8 mouse cellular contexts compared by ENCODE assay signal in the genomic region with DNA sequence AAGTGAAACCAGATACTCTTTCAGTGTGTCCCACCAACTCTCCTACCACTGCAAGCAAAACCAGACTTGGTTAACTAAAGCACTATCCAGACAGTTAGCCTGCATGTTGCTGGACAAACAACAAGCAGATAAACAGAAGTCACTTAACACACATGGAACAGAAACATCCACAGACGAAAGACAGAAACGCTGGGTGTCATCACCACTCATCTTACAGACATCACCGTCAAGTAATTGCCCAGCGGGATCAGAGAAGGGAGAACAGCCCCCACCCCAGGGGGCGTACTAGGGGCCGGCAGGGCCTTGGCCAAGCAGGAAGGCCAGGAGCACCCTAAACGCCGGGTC. TPM values are rescaled to one million over a fixed set of nuclear protein-coding genes. Genes with fewer than 3 reads are reported as not detected.
DNase-seq lines count a peak whose midpoint lies in the region; ATAC-seq and TF ChIP-seq lines count a peak whose summit lies in the region.

No protein-coding gene starts in this region.

- WGBS in hindbrain, postnatal 0 days, result 0% methylated on average over 8 of the region's 8 CpGs
- under 1% methylated on average over 8 of the region's 8 CpGs for WGBS in neural tube, embryonic 12.5 days

- H3K4me1 ChIP-seq in cortical plate, adult 2 months (ENCODE audit: control insufficient read depth, insufficient read depth, low read length), result peaks cover 5% of the 10 kb centered on the region; the same call in 1 of the 2 replicates
- peaks cover 9% of the 10 kb centered on the region for H3K4me1 ChIP-seq in hindbrain, postnatal 0 days (ENCODE audit: insufficient read depth, low read length)
- peaks cover 14% of the 10 kb centered on the region for H3K4me1 ChIP-seq in neural tube, embryonic 12.5 days

- H3K9me3 ChIP-seq in hindbrain, postnatal 0 days (ENCODE audit: low read length), result no peaks in the 10 kb centered on the region
- H3K9me3 ChIP-seq in neural tube, embryonic 12.5 days, result peaks cover 5% of the 10 kb centered on the region

- ATAC-seq in hindbrain, postnatal 0 days, result no peak
- no peak for ATAC-seq in neural tube, embryonic 12.5 days (ENCODE audit: low FRiP score, low read depth)
- no peak for ATAC-seq in CD4-positive, CD25-positive, alpha-beta regulatory T cell, adult 4 months

- peaks cover 15% of the 10 kb centered on the region; the same call in 1 of the 2 replicates for H3K36me3 ChIP-seq in hindbrain, postnatal 0 days (ENCODE audit: insufficient read depth, low read length)
- peaks cover 24% of the 10 kb centered on the region for H3K36me3 ChIP-seq in neural tube, embryonic 12.5 days

- H3K4me2 ChIP-seq in hindbrain, postnatal 0 days (ENCODE audit: low read depth, low read length), result peak overlapping the region; percentile 76
- H3K4me2 ChIP-seq in neural tube, embryonic 12.5 days (replicated peaks), result peak overlapping the region; percentile 81

- peak overlapping the region; percentile 76 for H3K9ac ChIP-seq in hindbrain, postnatal 0 days (replicated peaks; ENCODE audit: low read length)
- H3K9ac ChIP-seq in neural tube, embryonic 12.5 days, result peak overlapping the region; percentile 80

- TF ChIP-seq POLR2A in cortical plate, adult 2 months (IDR thresholded peaks at IDR 0.05; ENCODE audit: extremely low read depth, insufficient read depth, low read length), result no peak

- H3K27me3 ChIP-seq in hindbrain, postnatal 0 days (ENCODE audit: insufficient read depth, low read length), result no peaks in the 10 kb centered on the region
- H3K27me3 ChIP-seq in neural tube, embryonic 12.5 days (replicated peaks), result no peaks in the 10 kb centered on the region

- DNase-seq in layer of hippocampus, adult 2 months (ENCODE audit: low spot score in 2 of 2), result no peak
- DNase-seq in layer of hippocampus, adult 9-10 months (ENCODE audit: low spot score), result no peak
- DNase-seq in hindbrain, postnatal 0 days (ENCODE audit: low spot score), result no peak
- no peak for DNase-seq in adrenal gland, adult 8-10 months
- DNase-seq in adrenal gland, postnatal 14 days, result no peak

- peak overlapping the region; percentile 99 for H3K4me3 ChIP-seq in layer of hippocampus, adult 2 months
- H3K4me3 ChIP-seq in cortical plate, adult 2 months (ENCODE audit: insufficient read depth, low read length), result peak overlapping the region; percentile 61
- peak overlapping the region; percentile 88 for H3K4me3 ChIP-seq in hindbrain, postnatal 0 days (ENCODE audit: low read length)
- peak overlapping the region; percentile 87 for H3K4me3 ChIP-seq in neural tube, embryonic 12.5 days

- H3K27ac ChIP-seq in layer of hippocampus, adult 2 months, result peak overlapping the region; percentile 63; the same call in 1 of the 2 replicates
- H3K27ac ChIP-seq in cortical plate, adult 2 months (ENCODE audit: insufficient read depth, low read length), result no peak overlapping the region
- peak overlapping the region; percentile 48; the same call in 1 of the 2 replicates for H3K27ac ChIP-seq in hindbrain, postnatal 0 days
- no peak overlapping the region for H3K27ac ChIP-seq in neural tube, embryonic 12.5 days

- TF ChIP-seq CTCF in layer of hippocampus, adult 2 months (conservative IDR thresholded peaks at IDR 0.05), result no peak
- no peak for TF ChIP-seq CTCF in cortical plate, adult 2 months (IDR thresholded peaks at IDR 0.05; ENCODE audit: extremely low read depth, insufficient read depth, low read length)
- TF ChIP-seq CTCF in hindbrain, postnatal 0 days (IDR thresholded peaks at IDR 0.05; ENCODE audit: low read depth), result peak; percentile 34; the same call in 1 of the 2 replicates

RNA-seq across cellular contexts. Expression of a gene that starts 0.5 kb away (rescaled TPM):
- total RNA-seq in layer of hippocampus, adult 2 months (2021), result 10 to 100 TPM; 18.6 to 18.7 TPM
- polyA plus RNA-seq in cortical plate, adult 2 months (2012; rRNA removed), result 8.6 and 9.5 TPM in 2 replicates
- 19.6 and 21.2 TPM in 2 replicates for total RNA-seq in hindbrain, postnatal 0 days (2014; rRNA removed)
- 10.4 and 11.2 TPM in 2 replicates for polyA plus RNA-seq in hindbrain, postnatal 0 days (2015; fragmentation: Nextera tagmentation; extraction: Ambion mirVana)
- 19.1 and 22.3 TPM in 2 replicates for polyA plus RNA-seq in neural tube, embryonic 12.5 days (2016; fragmentation: Nextera tagmentation; extraction: Ambion mirVana)
- 1 to 10 TPM; 6.5 to 7.8 TPM for polyA plus RNA-seq in CD4-positive, CD25-positive, alpha-beta regulatory T cell, adult 4 months (2017; shearing (Covaris generic))
- total RNA-seq in adrenal gland, adult 8-10 months (2022), result 10 to 100 TPM; 20.5 to 34.7 (median 26.4) TPM
- 20.2 and 23.4 TPM in 2 replicates for total RNA-seq in adrenal gland, postnatal 14 days (2021)

RNA-seq across cellular contexts. Expression of a gene that starts 3.7 kb away (rescaled TPM):
- 10 to 100 TPM; 31.4 to 39.5 TPM for total RNA-seq in layer of hippocampus, adult 2 months (2021)
- polyA plus RNA-seq in cortical plate, adult 2 months (2012; rRNA removed), result 50.0 and 50.1 TPM in 2 replicates
- 24.7 and 37.7 TPM in 2 replicates for total RNA-seq in hindbrain, postnatal 0 days (2014; rRNA removed)
- 98.8 and 98.9 TPM in 2 replicates for polyA plus RNA-seq in hindbrain, postnatal 0 days (2015; fragmentation: Nextera tagmentation; extraction: Ambion mirVana)
- 111 and 115 TPM in 2 replicates for polyA plus RNA-seq in neural tube, embryonic 12.5 days (2016; fragmentation: Nextera tagmentation; extraction: Ambion mirVana)
- polyA plus RNA-seq in CD4-positive, CD25-positive, alpha-beta regulatory T cell, adult 4 months (2017; shearing (Covaris generic)), result 10 to 100 TPM; 66.8 to 74.2 TPM
- 10 to 100 TPM; 63.8 to 78.6 (median 70.4) TPM for total RNA-seq in adrenal gland, adult 8-10 months (2022)
- 74.6 and 77.2 TPM in 2 replicates for total RNA-seq in adrenal gland, postnatal 14 days (2021)

RNA-seq across cellular contexts. Expression of a gene that starts 31.6 kb away (rescaled TPM):
- total RNA-seq in layer of hippocampus, adult 2 months (2021), result 1 to 10 TPM; 1.5 to 1.9 TPM
- 9.0 and 9.6 TPM in 2 replicates for polyA plus RNA-seq in cortical plate, adult 2 months (2012; rRNA removed)
- 2.7 and 6.3 TPM in 2 replicates for total RNA-seq in hindbrain, postnatal 0 days (2014; rRNA removed)
- polyA plus RNA-seq in hindbrain, postnatal 0 days (2015; fragmentation: Nextera tagmentation; extraction: Ambion mirVana), result 2.1 and 3.0 TPM in 2 replicates
- polyA plus RNA-seq in neural tube, embryonic 12.5 days (2016; fragmentation: Nextera tagmentation; extraction: Ambion mirVana), result 2.0 TPM in 2 replicates
- 100 to 1,000 TPM; 433 to 495 TPM for polyA plus RNA-seq in CD4-positive, CD25-positive, alpha-beta regulatory T cell, adult 4 months (2017; shearing (Covaris generic))
- total RNA-seq in adrenal gland, adult 8-10 months (2022), result 10 to 100 TPM; 12.9 to 17.0 (median 16.2) TPM
- total RNA-seq in adrenal gland, postnatal 14 days (2021), result 8.5 and 8.9 TPM in 2 replicates

RNA-seq across cellular contexts. Expression of a gene that starts 31.6 kb away (rescaled TPM):
- 1 to 10 TPM; 1.7 to 2.3 TPM for total RNA-seq in layer of hippocampus, adult 2 months (2021)
- polyA plus RNA-seq in cortical plate, adult 2 months (2012; rRNA removed), result 4.0 and 5.7 TPM in 2 replicates
- 1.2 and 1.8 TPM in 2 replicates for total RNA-seq in hindbrain, postnatal 0 days (2014; rRNA removed)
- polyA plus RNA-seq in hindbrain, postnatal 0 days (2015; fragmentation: Nextera tagmentation; extraction: Ambion mirVana), result 0.80 and 1.6 TPM in 2 replicates
- polyA plus RNA-seq in neural tube, embryonic 12.5 days (2016; fragmentation: Nextera tagmentation; extraction: Ambion mirVana), result 0.50 and 0.85 TPM in 2 replicates
- polyA plus RNA-seq in CD4-positive, CD25-positive, alpha-beta regulatory T cell, adult 4 months (2017; shearing (Covaris generic)), result 10 to 100 TPM; 51.0 to 68.1 TPM
- 10 to 100 TPM; 14.7 to 19.4 (median 17.3) TPM for total RNA-seq in adrenal gland, adult 8-10 months (2022)
- 7.1 and 9.2 TPM in 2 replicates for total RNA-seq in adrenal gland, postnatal 14 days (2021)

Comparison
In these comparisons a context has a peak if more than half of its experiments do, and no peak if none do; other contexts are left out.
1. H3K27ac ChIP-seq: peak in layer of hippocampus, adult 2 months (single experiment) and hindbrain, postnatal 0 days (single experiment); none in cortical plate, adult 2 months (single experiment) and neural tube, embryonic 12.5 days (single experiment).
2. Peak in every context shown above with its lines, with median percentiles within 50 percentile points of each other: H3K4me3 ChIP-seq.